Mouse (Mus musculus) CH12.LX (cell line): ENCODE measurements around the gene Gja5. TPM values are rescaled to one million over a fixed set of nuclear protein-coding genes. Genes with fewer than 3 reads are reported as not detected.

ENCODE experiments used
- DNase-seq: peaks from one replicate; pipeline ENCODE4 v3.0.0-alpha.2; 2013; ENCODE audit errors: extremely low read depth
- H3K27ac ChIP-seq: 2 replicates; pipeline ENCODE4 v1.5.1; 2012; ENCODE audit warnings: low read depth, mild to moderate bottlenecking, control low read depth, moderate library complexity; ENCODE audit not compliant: insufficient read depth
- H3K27me3 ChIP-seq: replicated peaks from 2 replicates; pipeline ENCODE3; 2012; ENCODE audit warnings: inconsistent platforms
- H3K36me3 ChIP-seq, 2 experiments: replicated peaks in 1 of 2; 2 replicates each; pipeline versions ENCODE3 to v1.6.1; 2012; ENCODE audit warnings: inconsistent platforms in 1 of 2, low read length in 1 of 2, mild to moderate bottlenecking in 1 of 2, mixed read lengths in 1 of 2, moderate library complexity in 1 of 2; ENCODE audit not compliant: control insufficient read depth in 1 of 2, insufficient read depth in 1 of 2
- H3K4me1 ChIP-seq, 2 experiments: 2 replicates each; pipeline ENCODE4 v1.6.1; 2012; ENCODE audit warnings: inconsistent platforms in 1 of 2, moderate library complexity in 1 of 2; ENCODE audit not compliant: insufficient read depth in 2 of 2, control insufficient read depth in 1 of 2
- H3K4me2 ChIP-seq: 2 replicates; pipeline ENCODE4 v1.6.1; 2012; ENCODE audit warnings: low read depth, mild to moderate bottlenecking, control low read depth; ENCODE audit not compliant: poor library complexity, insufficient read depth, severe bottlenecking
- H3K4me3 ChIP-seq, 3 experiments: fragments of 150-350 bp in 1 of 3; sonication (generic) in 1 of 3; replicated peaks in 1 of 3; 2 replicates each; pipeline versions ENCODE3 to v1.5.1; 2011 to 2012; ENCODE audit warnings: low read depth in 2 of 3, low read length in 2 of 3, mild to moderate bottlenecking in 2 of 3, moderate library complexity in 2 of 3, control low read depth in 1 of 3, improper control_type of control experiment in 1 of 3, inconsistent platforms in 1 of 3, mixed read lengths in 1 of 3; ENCODE audit not compliant: poor library complexity in 1 of 3
- H3K79me2 ChIP-seq: replicated peaks from 2 replicates; pipeline ENCODE4 v1.6.1; 2012; ENCODE audit warnings: mild to moderate bottlenecking, moderate library complexity; ENCODE audit not compliant: control insufficient read depth, poor library complexity, insufficient read depth, severe bottlenecking; ENCODE audit errors: extremely low read depth
- H3K9ac ChIP-seq: 2 replicates; pipeline ENCODE4 v1.6.1; 2012; ENCODE audit warnings: low read depth, mild to moderate bottlenecking, control low read depth, moderate library complexity; ENCODE audit not compliant: insufficient read depth
- H3K9me3 ChIP-seq: replicated peaks from 2 replicates; pipeline ENCODE3; 2012; ENCODE audit warnings: low read length, inconsistent platforms, mixed read lengths
- CHD2 ChIP-seq: IDR thresholded peaks from 2 replicates; pipeline ENCODE4 v1.6.1; 2011; ENCODE audit warnings: low read length, improper control_type of control experiment
- ELF1 ChIP-seq: IDR thresholded peaks from 2 replicates; pipeline ENCODE4 v1.6.1; 2014; ENCODE audit warnings: low read depth, mild to moderate bottlenecking, inconsistent platforms, low read length, improper control_type of control experiment
- GABPA ChIP-seq: IDR thresholded peaks from 2 replicates; pipeline ENCODE4 v1.6.1; 2012; ENCODE audit warnings: low read depth, low read length, improper control_type of control experiment, inconsistent platforms; ENCODE audit not compliant: insufficient replicate concordance
- HCFC1 ChIP-seq: IDR thresholded peaks from 2 replicates; pipeline ENCODE4 v1.6.1; 2012; ENCODE audit warnings: low read depth, mild to moderate bottlenecking, inconsistent platforms, low read length, improper control_type of control experiment
- JUN ChIP-seq: IDR thresholded peaks from 2 replicates; pipeline ENCODE4 v1.6.1; 2011; ENCODE audit warnings: low read depth, mild to moderate bottlenecking, low read length, improper control_type of control experiment, moderate library complexity; ENCODE audit not compliant: insufficient read depth
- MAX ChIP-seq: IDR thresholded peaks from 2 replicates; pipeline ENCODE4 v1.6.1; 2011; ENCODE audit warnings: low read length, improper control_type of control experiment
- MXI1 ChIP-seq: IDR thresholded peaks from 2 replicates; pipeline ENCODE4 v1.6.1; 2011; ENCODE audit warnings: mild to moderate bottlenecking, low read depth, low read length, improper control_type of control experiment
- NELFE ChIP-seq: IDR thresholded peaks from 2 replicates; pipeline ENCODE4 v1.6.1; 2011; ENCODE audit warnings: low read depth, low read length, improper control_type of control experiment
- POLR2A ChIP-seq: IDR thresholded peaks from 2 replicates; pipeline ENCODE4 v1.6.1; 2011; ENCODE audit warnings: low read depth, mild to moderate bottlenecking, improper control_type of control experiment, low read length
- RAD21 ChIP-seq: IDR thresholded peaks from 2 replicates; pipeline ENCODE4 v1.6.1; 2011; ENCODE audit warnings: low read depth, mild to moderate bottlenecking, low read length, improper control_type of control experiment, moderate library complexity
- RCOR1 ChIP-seq: conservative IDR thresholded peaks from 2 replicates; pipeline ENCODE4 v1.6.1; 2012; ENCODE audit warnings: low read depth, mild to moderate bottlenecking, inconsistent platforms, low read length, improper control_type of control experiment
- SIN3A ChIP-seq: IDR thresholded peaks from 2 replicates; pipeline ENCODE4 v1.6.1; 2012; ENCODE audit warnings: low read length, improper control_type of control experiment, inconsistent platforms
- TBP ChIP-seq: conservative IDR thresholded peaks from 2 replicates; pipeline ENCODE4 v1.6.1; 2011; ENCODE audit warnings: low read depth, low read length, improper control_type of control experiment
- TCF12 ChIP-seq: IDR thresholded peaks from 2 replicates; pipeline ENCODE4 v1.6.1; 2014; ENCODE audit warnings: low read depth, mild to moderate bottlenecking, inconsistent platforms, low read length, improper control_type of control experiment
- UBTF ChIP-seq: IDR thresholded peaks from 2 replicates; pipeline ENCODE4 v1.6.1; 2012; ENCODE audit warnings: low read depth, mild to moderate bottlenecking, inconsistent platforms, low read length, improper control_type of control experiment, moderate library complexity
- ZKSCAN1 ChIP-seq: IDR thresholded peaks from 2 replicates; pipeline ENCODE4 v1.6.1; 2012; ENCODE audit warnings: low read depth, inconsistent platforms, low read length, improper control_type of control experiment, borderline replicate concordance
- ZMIZ1 ChIP-seq: IDR thresholded peaks from 2 replicates; pipeline ENCODE4 v1.6.1; 2012; ENCODE audit warnings: low read depth, mild to moderate bottlenecking, inconsistent platforms, low read length, improper control_type of control experiment
- dilution Hi-C: fragments of 300-500 bp; cut with MboI; formaldehyde crosslinking; loops from 2 replicates; pipeline ENCODE4 v1.14.3; 2020; ENCODE audit warnings: low sequenced_read_pairs; ENCODE audit not compliant: extremely low pct_unique_long_range_greater_than_20kb, extremely low pct_ligation_motif_present
- in situ Hi-C: fragments of 300-500 bp; cut with MboI; formaldehyde crosslinking; loops from 3 replicates; pipeline ENCODE4 v1.14.3; 2019; ENCODE audit warnings: low sequenced_read_pairs, low pct_ligation_motif_present, low pct_unique_long_range_greater_than_20kb, mixed read lengths
- polyA plus RNA-seq: library from polyadenylated mRNA; unstranded; fragments of >175 nt; gene quantifications from 2 replicates; pipeline ENCODE4 v1.2.1, GENCODE M21; 2012; ENCODE audit warnings: low read depth; ENCODE audit not compliant: insufficient read length
- total RNA-seq, 2 experiments: library from RNA; depleted of rRNA; stranded (reverse); fragments of 300-350 nt in 1 of 2; fragments of >200 nt in 1 of 2; gene quantifications; 2 replicates each; pipeline ENCODE4 v1.2.3; 2012 to 2014

The Gja5 gene
- total and polyA plus RNA-seq, 3 experiments: not detected

- peak; percentile 93 for DNase-seq
- in situ Hi-C loops (no loop called here), dilution Hi-C loops (no loop called here)
- Histone ChIP-seq H3K36me3 (peaks cover 0 to 17% of the 10 kb centered on the region in 2 experiments), H3K9ac (peak within 1 kb of the TSS; percentile 64), H3K9me3 (no peaks in the 10 kb centered on the region), H3K4me1 (peaks cover 3 to 20% of the 10 kb centered on the region in 2 experiments; a peak in 3 of 4 replicates), H3K4me3 (peak within 1 kb of the TSS; percentile 86 to 100 (median 97)), H3K79me2 (0 out of 2 replicates have a peak, but pooled peaks cover 2% of the 10 kb centered on the region), H3K27me3 (no peaks in the 10 kb centered on the region), H3K27ac (no peak within 1 kb of the TSS), H3K4me2 (peak within 1 kb of the TSS; percentile 97)
- TF ChIP-seq UBTF: no peak
- 0 out of 2 replicates have a peak, but pooled peaks have one; percentile 18 for TF ChIP-seq ELF1
- TF ChIP-seq ZMIZ1: no peak; the same call in 1 of the 2 replicates
- TF ChIP-seq TCF12: peak; percentile 77
- peak; percentile 86 for TF ChIP-seq MXI1
- 0 out of 2 replicates have a peak, but pooled peaks have one; percentile 14 for TF ChIP-seq MAX
- no peak for TF ChIP-seq CHD2
- peak; percentile 75 for TF ChIP-seq SIN3A
- peak; percentile 89 for TF ChIP-seq TBP
- peak; percentile 79 for TF ChIP-seq HCFC1
- TF ChIP-seq NELFE: peak; percentile 77; the same call in 1 of the 2 replicates
- no peak for TF ChIP-seq ZKSCAN1
- TF ChIP-seq POLR2A: peak; percentile 90
Measured at GRCm38 (mm10) chr3:96904851-96905541, 503 bp downstream of the Gja5 start, which contains the start of gene Gpr89. Gene Gpr89, minus strand, starts transcription at chr3:96905346.

- TF ChIP-seq TCF12: no peak
- TF ChIP-seq JUN: no peak
- no peak for TF ChIP-seq NELFE
- no peak for TF ChIP-seq RCOR1
- no peak for TF ChIP-seq GABPA
- no peak for TF ChIP-seq RAD21
- TF ChIP-seq, all 38 proteins: peak for 0
- DNase-seq: peak; percentile 9
- no peak overlapping the region for H3K27ac ChIP-seq
- peak overlapping the region; percentile 64 for H3K9ac ChIP-seq
- H3K79me2 ChIP-seq: 0 out of 2 replicates have a peak, but pooled peaks cover 2% of the 10 kb centered on the region
- in situ Hi-C loops (no loop called here), dilution Hi-C loops (no loop called here)
- H3K36me3 ChIP-seq: peaks cover 0 to 12% of the 10 kb centered on the region in 2 experiments
- H3K4me3 ChIP-seq: peak overlapping the region; percentile 86 to 100 (median 97)
- H3K9me3 ChIP-seq: no peaks in the 10 kb centered on the region
- H3K4me2 ChIP-seq: peak overlapping the region; percentile 97
- peaks cover 2% of the 10 kb centered on the region for H3K27me3 ChIP-seq
- peaks cover 3 to 20% of the 10 kb centered on the region in 2 experiments; a peak in 3 of 4 replicates for H3K4me1 ChIP-seq
Measured at GRCm38 (mm10) chr3:96905592-96905991, 1.1 kb downstream of the Gja5 start.
